Mouse (Mus musculus): ENCODE results near the gene Fgfr2.

Fgfr2 gene

DNA sequence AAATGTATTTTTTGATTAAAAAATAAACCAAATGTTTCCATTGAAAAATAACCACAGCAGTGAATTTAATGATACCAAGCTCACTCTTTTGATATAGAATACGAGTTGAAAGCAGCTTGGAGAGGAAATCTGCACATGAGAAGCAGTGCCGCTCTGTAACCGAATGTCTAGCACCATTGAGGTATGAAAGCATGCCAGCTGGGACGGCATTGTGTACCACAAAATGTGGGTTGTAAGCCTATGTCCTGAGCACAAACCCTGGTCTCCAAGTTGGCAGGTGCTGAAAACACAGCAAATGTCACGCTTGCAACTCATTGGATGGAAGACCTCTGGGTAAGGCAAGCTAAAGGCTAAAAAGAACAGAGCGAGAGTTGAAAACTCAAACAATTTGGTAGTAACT, 306.1 kb downstream of the Fgfr2 start:
- no peak for DNase-seq (ENCODE audit: low spot score)

- DNase-seq (ENCODE audit: low spot score) = no peak
Observed at GRCm38 (mm10) chr7:132816528-132816927, 306.6 kb downstream of the Fgfr2 start.

DNA sequence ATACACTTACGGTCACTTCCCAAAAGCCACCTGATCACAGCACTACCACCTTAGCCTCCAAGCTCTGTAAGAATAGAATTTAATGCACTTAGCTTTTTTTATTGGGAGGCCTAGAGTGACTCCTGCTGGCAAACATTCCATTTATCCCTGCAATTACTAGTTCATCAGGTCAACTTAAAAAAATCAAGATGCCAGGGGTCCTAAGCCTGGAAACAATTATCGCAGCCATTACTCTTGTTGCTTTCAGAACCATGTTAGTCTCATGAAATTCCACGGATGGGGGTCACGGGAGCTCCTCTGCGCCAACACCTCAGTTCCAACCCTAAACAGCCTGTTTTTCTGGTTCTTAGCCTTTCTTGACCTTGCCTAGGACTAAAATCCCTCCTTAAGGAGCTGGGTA, 308.1 kb downstream of the Fgfr2 start:
- no peak for DNase-seq (ENCODE audit: low spot score)

DNA sequence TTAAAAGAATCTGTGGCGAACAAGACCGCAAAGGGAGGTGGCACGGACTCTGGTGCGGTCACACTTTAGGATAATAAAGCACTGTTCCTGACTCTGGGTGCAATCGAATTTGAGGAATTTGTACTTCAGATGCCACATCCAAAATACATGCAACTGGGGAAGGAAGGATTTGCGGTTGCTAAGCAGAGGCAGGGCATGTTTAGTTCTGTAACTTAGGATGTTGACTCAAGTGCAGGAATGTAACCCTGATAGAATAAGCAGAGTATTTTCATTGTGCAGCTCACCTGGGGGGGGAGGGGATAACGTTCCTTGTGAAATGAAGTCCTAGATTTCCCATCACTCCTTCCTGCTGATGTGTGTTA, 309.1 kb downstream of the Fgfr2 start:
- DNase-seq (ENCODE audit: low spot score) = no peak

- DNase-seq (ENCODE audit: low spot score) = no peak
Observed at GRCm38 (mm10) chr7:132813416-132814088, 309.6 kb downstream of the Fgfr2 start, which contains the start of gene Fam53b. TSS of gene Fam53b (minus strand) at chr7:132813886.

- DNase-seq (ENCODE audit: low spot score) = no peak
Observed at GRCm38 (mm10) chr7:132812619-132813415, 310.3 kb downstream of the Fgfr2 start.

DNA sequence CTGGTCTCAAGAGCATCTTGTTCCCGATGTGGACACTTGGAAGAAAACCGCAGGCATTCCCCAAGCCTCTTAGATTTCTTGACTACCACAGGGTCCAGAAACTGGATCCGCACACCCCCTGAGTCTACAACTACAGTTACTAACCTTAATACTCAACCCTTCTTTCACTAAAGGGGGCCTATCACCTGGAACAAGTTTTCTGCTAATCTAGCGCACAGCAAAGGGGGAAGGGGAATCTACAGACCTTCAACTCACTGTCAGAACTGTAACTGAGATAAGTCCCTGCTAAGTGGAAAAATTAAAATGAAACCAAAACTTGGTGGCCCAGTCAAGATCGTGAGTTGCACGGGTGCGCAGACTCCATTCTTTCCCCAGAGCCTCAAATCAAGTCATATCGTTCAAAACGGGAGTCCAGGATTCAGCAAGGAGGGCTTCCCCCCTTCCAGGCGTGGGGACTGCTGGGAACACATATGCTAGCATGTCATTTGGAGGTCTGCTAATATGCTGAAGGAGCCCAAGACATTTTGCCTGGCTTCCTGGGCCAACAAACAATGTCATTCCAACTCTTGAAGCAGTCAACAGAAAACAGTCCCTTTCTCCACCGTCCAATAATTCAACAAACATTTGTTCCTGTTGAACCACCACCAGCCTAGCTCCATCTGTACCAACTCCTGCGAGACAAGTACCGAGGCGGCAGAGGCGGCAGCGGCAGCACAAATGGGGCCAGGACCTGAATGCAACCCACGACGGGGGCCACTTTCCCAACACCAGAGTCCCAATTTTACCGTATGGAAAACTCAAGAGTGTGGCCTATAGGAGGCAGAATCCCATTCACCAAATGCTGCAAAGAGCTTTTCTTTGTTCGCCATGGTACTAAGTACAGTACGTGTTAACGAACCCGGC, 311.2 kb downstream of the Fgfr2 start:
- DNase-seq (ENCODE audit: low spot score) = no peak

DNA sequence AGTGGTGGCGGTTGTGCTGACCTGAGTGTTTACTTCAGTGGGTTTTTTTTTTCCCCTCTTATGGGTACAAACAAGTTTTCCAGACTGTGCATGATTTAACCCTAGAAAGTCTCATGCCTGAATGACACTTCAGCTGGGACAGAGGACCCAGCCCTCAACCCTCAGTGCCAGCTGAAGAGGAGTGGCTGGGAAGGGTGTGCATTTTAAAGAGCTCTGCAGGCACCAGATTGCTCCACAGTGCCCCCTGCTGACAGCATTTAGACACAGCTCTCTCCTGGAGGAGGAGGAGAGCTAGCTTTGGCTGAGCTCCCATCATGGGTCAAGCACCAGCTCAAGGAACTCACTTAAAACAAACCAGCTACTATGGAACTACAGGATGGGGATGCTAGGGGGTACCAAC, 312.3 kb downstream of the Fgfr2 start:
- peak; percentile 91 for DNase-seq (ENCODE audit: low spot score)

- peak; percentile 78 for DNase-seq (ENCODE audit: low spot score)
Observed at GRCm38 (mm10) chr7:132810368-132810767, 312.8 kb downstream of the Fgfr2 start.

DNA sequence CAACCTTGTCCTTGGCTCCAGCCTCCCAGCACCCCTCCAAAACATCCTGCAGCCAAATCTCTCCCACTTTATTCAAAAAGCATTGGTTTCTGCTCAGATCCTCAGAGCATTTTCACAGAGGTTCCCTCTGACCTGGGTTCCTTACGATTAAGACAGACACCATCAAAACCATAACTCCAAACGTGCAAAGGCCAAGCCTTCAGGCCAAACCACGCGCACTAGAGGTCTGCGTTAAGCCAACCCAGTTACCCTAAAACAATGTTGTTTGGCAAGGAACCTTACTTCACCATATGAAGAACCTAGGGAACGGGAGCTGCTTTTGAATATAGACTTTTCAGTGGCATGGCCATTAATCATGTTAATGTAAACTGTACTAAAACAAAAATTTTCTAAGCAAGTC, 313.4 kb downstream of the Fgfr2 start:
- DNase-seq (ENCODE audit: low spot score) = no peak

DNA sequence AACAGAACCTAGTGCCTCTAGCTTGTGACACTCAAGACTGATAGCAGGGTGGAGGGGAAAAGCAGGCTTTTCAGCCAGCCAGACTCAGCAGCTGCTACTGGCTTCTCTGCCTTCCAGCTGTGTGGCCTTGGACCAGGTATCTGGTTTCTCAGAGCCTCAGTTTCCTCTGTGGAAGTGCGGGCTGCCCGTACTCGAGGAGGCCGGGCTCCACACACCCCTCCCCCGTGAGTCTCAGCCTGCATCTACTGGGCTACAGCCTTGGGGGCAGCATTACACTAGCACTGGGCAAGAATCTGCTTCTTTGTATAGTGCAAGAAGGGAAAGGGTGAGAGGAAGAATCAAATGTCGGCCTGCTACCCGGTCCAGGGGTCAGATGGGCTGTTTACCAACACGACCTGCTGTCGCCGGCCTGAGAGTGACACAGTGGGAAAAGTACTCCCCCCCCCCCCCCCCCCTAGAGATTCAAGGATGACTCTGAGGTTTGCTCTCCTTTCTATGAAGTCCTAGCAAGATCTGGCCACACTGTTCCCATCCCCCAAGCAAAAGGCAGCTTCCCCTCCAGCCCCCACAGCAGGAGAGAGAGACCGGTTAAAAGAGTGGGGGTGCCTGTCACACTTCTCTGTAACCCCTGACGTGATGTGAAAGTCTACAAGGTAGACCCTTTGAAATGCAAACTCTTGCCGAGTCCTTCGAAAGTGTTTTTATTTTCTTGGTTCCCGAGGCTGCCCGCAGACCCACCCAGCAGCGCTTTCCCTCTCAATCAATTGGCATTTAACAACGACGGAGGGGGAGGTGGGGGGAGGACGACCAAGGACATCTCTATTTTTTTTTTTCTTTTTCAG, 314.1 kb downstream of the Fgfr2 start:
- no peak for DNase-seq (ENCODE audit: low spot score)

DNA sequence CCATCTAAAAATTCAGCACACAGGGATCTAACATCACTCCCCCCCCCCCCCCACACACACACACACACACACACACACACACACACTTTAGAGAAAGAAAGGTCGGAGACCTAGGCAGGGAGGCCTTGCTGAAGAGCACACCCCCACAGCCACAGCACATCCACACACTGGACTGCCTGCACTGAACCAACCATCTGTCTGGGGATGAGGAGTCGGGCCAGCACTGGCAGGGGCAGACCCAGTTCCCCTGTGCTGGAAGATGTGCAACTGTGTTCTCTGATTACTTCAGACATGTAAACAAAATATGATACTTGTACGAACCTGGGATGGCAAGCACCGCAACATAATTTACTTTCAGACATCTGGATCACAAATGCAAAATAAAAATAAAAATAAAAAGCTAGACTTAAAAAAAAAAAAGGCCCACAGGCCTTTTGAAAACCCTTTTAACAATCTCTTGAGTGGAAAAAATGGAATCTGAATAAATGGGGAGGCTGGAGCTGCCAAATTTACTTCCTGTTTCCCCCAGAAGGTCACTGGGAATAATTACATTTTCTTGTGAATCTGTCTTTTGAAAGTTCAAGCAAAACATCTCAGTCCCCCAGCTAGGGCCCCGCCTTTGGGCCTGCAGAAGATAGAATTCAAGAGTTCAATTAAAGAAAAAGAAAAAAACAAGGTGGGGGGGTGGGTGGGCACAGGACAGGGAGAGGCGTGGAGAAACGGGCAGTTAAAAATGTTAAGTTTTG, 314.9 kb downstream of the Fgfr2 start:
- no peak for DNase-seq (ENCODE audit: low spot score)

DNA sequence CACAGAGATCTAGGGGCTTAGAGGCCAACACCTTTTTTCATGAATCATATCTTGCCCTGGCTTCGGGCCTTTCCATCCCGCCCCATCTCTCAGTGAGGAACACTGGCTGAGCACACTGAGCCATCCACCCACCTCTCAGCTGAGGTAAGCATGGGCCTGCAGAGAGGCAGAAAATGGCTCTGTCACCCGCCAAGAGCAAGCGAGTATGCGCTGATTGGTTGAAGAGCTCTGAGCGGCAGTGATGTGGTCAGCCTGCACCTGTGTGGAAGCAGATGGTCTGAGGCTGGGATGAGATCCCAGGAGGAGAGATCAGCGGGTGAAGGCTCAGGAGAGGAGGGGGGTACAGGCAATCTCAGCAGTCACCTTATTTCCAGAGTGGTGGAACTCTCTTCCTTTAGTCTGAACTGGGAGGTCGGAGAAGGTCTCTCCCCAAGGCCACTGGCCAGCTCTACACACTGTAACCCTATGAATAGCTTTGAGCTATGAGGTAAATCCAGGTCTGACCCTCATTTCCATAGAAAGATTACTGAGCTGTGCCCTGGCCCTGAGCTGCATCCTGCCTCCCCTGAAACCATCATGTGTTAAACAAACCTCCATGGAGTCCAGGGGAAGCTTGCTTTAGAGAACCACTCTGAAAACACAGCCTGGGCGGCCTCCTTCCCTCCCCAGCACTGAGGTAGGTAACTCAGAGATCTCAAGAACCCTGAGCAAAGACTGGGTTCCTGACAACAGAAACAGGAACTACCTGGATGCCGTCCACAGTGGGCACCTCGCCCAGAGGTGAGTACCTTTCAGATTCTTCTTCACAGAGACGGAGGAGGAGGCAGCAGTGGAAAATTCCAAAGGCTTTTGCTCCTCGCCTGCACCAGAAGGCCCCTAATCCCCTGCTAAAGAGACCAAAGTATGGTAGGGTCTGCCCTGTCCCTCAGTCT, 316.0 kb downstream of the Fgfr2 start:
- DNase-seq (ENCODE audit: low spot score) = no peak

DNA sequence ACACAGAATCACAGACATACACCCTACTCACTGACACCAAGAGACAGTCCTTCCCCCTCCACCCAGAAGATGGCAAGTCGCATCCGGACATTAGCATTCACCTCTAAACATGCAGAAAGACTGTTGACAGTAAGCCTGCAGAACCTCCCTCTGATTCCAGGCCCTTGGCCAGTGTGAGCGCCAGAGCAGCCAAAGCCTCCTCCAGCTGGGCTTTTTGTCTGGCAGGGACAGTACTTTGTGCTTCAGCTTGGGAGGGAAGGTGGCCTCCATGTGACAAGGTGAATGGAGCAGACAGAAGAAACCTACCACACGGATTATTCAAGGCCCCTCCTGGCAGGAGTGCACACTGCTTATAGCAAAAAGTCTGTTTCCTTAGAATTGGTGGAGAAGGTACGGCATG, 316.9 kb downstream of the Fgfr2 start:
- no peak for DNase-seq (ENCODE audit: low spot score)

DNA sequence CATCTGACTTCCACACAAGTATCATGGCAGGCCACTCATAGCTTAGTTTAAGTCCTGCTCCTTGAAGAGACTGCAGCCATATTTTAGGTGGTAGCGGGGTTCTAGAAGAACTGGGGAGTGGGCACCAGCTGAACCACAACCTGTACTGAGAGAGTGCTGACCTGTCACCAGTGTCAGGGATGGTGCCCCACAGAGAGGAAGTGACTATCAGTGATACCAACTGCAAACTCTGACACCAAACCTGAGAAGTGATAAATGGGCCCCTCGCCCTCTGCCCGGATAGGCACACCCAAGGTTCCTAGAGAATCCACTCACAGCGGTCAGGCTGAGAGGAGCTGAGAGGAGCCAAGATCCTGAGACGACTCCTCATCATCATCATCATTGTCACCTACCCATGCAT, 318.2 kb downstream of the Fgfr2 start:
- no peak for DNase-seq (ENCODE audit: low spot score)

DNA sequence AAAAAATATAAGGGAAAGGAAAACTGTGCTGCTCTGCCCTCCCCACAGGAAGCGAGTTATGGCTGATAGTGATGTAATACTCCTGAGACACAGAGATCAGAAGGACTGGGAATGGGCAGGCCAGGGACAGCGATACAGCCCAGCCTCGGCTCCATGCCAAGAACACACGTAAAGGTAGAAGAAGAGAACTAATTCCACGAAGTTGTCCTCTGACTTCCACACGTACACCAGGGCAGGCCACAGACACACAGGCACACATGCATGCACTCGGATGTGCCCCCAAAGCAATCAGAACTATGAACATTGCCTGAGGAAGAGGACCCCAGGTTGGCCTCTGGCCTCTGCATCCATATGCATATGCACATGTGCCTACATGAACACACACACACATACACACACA, 318.7 kb downstream of the Fgfr2 start:
- no peak for DNase-seq (ENCODE audit: low spot score)

GRCm38 (mm10) chr7:132803962-132804361, 319.2 kb downstream of the Fgfr2 start:
- DNase-seq (ENCODE audit: low spot score) = no peak

DNA sequence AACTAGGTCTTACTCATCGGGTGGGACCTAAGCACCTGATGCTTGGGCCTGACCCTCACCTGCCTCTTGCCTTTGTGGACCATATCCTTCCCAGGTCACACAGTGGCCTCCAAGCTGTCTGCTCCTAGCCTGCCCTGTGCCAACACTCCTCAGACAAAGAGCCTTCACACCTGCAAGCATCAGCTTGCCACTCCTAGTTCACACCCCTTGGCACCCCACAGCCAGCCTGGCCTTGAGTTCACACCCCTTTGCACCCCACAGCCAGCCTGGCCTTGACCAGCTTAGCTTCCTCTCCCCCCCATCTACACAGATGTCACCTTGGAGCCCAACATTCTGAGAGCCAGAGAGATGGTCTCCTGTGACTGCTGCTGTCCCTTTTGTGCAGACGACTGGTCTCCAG, 319.8 kb downstream of the Fgfr2 start:
- no peak for DNase-seq (ENCODE audit: low spot score)

- DNase-seq (ENCODE audit: low spot score) = no peak
Observed at GRCm38 (mm10) chr7:132802691-132803090, 320.5 kb downstream of the Fgfr2 start.

- DNase-seq (ENCODE audit: low spot score) = no peak
Observed at GRCm38 (mm10) chr7:132802066-132802465, 321.1 kb downstream of the Fgfr2 start.

Measured in layer of hippocampus, adult 11-12 months (tissue).